Mouse (Mus musculus): ENCODE data around the gene St3gal5.
"Not testable (repeated sequence)": the region's sequence is repeated elsewhere in the genome, so short reads cannot be mapped to it uniquely, and the experiment has no call there.

Gene St3gal5

DNA sequence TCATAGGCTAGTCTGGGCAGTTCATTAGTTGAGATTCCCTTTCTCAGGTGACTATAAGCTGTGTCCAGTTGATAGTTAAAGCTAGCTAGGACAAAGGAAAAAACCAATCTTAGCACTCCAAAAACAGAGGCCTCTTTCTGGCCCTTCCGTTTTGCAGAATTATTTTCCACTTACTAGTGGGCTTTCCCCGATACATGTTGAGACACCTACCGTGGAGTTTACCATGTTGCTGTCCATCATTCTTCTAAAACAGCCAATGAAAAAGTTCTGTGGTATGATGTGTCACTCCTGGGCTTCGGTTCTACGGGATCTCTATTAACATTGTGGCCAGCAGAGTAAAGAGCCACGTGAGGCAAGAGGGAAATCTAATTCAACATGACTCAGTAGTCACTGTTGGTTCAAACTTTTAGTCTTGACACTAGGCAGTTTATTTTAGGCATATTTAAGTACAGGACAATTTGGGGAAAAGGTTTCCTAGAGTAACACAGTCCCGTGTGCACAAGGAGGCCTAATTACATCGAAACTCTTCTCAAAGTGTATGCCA, 35.4 kb downstream of the St3gal5 start:
- DNase-seq (ENCODE audit: low spot score in 2 of 2), result no peak

DNA sequence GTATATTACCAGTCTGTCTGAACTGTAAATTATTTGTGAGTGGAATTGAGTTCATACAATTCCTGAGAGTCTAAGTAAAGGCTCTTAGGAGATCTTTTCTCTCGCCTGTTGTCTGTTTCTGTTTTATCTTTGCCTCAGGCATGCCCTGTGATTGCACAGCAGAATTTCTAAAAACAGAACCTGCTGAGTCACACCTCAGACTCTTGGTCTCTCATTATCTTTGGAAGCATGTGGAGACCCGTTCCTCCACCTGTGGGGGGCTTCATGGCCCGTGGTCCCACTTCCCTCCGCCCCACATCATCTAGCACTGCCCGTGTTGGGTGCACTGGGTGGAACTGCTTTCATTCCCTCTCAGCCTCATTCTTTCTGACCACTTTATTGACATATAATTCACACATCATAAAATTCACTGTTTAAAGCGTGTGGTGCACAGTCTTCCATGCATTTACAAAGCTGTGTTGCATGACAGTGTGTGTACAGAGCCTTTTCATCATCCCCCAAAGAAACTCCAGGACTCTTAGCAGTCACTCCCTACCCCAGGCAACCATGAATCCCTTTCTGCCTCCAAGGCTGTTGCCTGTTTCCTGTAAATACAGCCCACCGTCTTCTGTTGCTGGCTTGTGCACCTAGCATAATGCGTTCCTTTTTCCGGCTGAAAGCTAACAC, 37.6 kb downstream of the St3gal5 start:
- no peak for DNase-seq (ENCODE audit: low spot score in 2 of 2)

DNA sequence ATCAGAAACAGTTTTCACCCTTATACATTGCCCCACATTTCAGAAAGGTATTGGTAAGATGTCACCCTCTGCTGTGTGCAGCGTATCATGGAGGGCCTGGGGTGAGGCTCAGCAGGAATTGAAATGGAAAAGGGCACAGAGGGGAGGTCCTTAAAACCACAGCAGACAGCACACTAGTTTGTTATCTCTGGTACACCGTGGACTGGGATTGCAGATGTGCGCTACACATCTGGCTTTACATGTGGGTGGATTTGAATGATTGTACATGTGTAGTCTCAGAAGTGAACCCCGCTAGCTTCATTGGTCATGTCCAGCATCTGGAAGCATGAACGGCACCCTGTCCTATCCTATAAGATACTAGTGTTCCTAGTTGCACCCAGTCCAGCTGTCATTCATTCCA, 38.6 kb downstream of the St3gal5 start:
- DNase-seq (ENCODE audit: low spot score in 2 of 2), result no peak

DNA sequence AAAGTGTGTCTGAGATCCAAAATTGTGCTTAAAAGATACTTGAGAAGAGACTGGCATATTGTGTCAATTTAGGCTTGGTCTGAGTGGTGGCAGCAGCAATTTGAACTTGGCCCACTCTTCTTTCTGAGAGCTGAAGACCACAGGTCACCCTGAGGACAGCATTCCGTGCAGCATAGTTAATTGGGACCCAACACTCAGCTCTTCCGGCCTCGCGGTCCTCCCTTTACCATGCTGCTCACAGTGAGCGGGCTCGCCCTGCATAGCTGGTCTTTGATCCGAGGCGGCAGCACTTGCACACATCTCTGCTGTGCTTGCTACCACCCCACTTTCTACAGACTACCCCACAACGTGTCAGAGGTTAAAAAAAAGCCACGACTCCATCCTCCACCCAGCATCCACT, 39.2 kb downstream of the St3gal5 start:
- DNase-seq (ENCODE audit: low spot score in 2 of 2), result no peak

DNA sequence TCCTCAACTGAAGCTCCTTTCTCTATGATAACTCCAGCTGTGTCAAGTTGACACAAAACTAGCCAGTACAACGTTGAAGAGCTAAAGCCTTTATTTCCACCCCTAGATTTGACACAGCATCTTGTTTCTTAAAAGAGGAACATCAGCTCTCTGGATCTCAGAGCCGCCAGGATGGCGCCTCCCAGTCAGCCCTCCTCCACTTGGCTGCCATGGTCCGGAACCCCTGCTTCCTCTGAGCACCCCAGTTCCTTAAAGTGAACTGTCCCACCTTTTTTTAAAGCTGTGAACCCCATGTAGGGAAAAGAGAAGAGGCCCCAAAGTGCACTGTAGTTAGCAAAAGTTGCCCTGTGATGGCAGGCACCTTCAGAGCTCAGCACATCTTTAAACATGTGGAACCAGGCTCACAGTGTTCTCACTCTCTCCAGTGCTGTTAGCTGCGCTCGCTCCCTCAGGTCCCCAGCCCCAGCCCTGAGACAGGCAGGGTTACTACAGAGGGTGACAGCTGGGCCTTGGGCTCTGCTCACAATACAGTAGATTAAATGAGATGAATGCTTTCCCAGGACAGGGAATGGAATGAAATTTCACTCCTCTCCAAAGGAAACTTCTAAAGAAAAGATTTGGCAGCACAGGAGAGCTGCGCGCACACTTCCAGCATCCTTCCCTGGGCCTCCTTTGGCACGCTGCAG, 42.3 kb downstream of the St3gal5 start:
- no peak for DNase-seq (ENCODE audit: low spot score in 2 of 2)

DNA sequence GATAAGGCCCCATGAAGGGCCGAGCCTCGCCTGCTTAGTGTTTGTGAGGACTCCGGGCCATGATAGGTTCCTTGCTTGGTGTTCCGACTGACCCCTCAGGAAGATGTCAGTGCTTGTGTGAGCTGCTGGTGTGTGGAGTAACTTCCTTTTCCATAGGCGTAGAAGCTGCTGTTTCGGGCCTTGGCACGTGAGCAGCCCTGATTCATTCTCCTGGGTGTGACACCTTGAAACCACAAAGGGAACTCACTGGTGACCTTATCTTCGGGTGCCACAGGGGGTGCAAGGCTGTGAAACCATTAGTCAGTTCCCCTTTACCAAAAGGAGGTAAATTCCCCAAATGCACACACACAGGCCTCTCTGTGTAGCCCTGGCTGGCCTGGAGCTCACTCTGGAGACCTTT, 43.0 kb downstream of the St3gal5 start:
- no peak for DNase-seq (ENCODE audit: low spot score in 2 of 2)

DNA sequence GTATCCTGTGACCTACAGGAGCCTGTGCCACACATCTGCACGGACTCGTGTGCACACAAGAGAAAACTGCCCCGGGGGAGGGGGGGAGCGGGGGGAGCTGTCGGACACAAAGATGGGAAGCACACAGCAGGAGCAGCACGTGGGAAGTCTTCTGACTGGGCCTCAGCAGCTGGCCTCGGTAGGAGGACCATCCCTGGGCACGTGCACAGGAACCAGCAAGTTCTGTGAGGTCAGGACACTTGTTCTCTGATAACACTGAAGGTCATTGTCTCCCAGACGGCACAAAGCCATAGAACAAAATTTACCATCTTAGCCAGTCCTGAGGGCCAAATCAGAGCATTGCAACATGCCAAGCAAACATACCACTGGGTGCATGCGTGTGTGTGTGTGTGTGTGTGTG, 43.8 kb downstream of the St3gal5 start:
- DNase-seq (ENCODE audit: low spot score in 2 of 2), result no peak

DNA sequence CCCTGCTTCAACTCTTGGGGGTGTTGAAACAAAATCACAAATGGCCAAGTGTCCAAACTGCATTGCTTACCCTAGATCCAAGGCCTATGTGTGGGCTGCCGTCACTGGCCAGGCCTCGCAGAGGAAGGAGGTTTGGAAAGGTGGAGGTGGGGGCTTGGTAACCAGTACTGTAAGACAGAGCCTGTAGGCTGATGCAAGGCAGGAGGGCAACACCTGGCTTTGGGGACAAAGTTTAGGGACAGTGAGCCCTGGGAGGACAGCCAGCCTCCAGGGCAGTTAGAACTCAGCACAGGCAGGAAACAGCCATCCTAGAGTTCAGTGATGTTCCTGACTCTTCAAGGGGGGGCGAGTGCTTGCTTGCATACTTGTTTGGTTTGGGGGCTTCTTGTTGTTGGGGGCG, 45.2 kb downstream of the St3gal5 start:
- no peak for DNase-seq (ENCODE audit: low spot score in 2 of 2)

DNA sequence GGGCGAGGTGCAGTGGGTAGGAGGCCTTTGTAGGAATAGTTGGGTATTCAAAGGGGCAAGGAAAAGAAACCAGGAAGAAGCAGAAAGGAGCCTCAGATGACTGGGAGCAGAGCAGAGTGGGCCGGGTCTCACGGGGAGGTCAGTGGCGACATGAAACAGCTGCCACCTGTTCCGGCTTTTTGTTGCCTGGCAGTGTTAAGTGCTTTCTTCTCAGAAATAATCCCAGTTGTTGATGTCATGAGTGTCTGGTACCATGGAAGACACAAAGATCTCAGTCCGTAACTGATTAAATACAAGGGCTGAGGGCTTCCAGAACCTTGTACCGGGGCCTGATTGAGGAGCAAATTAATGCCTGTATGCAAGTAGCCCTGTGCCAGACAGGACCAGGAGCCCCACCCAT, 47.0 kb downstream of the St3gal5 start:
- DNase-seq (ENCODE audit: low spot score in 2 of 2), result no peak

DNA sequence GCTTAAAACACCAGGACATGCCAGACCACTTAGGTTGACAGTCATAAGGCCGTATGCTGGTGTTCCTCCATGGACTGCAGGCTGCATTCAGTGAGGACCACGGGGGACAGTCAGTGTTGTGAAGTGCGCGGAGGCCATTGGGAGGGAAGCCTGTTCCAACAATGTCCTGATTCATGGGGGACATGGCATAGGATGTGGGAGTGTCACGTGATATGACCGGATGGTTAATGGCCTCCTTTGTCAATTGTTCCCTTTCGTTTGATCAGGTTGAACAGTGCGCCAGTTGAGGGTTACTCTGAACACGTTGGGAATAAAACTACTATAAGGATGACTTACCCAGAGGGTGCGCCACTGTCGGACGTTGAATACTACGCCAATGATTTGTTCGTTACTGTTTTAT, 49.4 kb downstream of the St3gal5 start:
- no peak for DNase-seq (ENCODE audit: low spot score in 2 of 2)

DNA sequence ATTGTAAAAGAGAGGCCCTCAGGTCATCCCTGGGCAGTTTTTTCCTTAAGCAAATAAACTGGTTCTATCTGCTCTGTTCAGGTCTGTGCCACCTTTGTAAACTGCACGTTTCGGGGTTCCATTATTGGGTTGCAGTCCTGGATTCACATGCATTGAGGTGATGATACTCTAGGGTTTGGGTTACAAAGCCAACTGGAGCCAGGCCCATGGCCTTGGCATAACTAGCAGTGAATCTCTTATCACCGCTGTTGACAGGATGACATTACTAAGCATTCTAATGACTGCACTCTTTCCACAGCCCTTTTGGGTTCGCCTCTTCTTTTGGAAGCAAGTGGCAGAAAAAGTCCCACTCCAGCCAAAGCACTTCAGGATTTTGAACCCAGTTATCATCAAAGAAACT, 51.3 kb downstream of the St3gal5 start:
- no peak for DNase-seq (ENCODE audit: low spot score in 2 of 2)

DNA sequence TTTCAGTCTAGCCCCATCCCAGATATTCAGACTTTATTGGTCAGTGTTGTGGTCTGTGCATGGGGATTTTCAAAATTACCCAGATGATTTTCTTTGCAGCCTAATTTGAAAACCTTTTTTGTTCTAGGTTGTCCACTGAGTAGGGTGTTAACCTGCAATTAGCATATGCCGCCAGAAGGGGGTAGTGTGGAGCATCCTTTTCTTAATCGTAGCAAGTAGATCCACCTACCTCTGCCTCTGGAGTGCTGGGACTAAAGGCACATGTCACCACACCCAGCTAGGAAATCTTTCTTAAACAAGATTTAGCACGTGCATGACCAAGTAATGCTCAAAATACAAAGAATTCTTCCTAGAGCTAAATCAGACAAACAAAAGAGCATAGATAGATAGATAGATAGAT, 52.4 kb downstream of the St3gal5 start:
- DNase-seq (ENCODE audit: low spot score in 2 of 2), result no peak

DNA sequence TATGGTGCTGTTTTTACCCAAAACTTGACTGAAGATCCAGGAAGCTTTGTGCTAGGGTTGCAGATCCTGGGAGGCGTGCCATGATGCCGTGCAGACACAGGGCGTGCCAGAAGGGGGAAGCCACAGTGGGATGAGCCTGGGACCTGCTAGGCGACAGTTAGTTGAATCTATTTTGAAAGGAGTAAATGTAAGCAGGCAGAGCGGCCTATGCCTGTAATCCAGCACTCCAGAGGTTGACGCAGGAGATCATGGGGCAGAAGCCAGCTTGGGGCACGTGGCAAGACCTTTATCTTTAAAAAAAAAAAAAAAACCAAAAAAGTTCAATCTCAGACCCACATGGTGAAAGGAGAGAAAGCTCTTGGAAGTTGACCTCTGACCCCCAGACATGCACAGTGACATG, 55.3 kb downstream of the St3gal5 start:
- no peak for DNase-seq (ENCODE audit: low spot score in 2 of 2)

DNA sequence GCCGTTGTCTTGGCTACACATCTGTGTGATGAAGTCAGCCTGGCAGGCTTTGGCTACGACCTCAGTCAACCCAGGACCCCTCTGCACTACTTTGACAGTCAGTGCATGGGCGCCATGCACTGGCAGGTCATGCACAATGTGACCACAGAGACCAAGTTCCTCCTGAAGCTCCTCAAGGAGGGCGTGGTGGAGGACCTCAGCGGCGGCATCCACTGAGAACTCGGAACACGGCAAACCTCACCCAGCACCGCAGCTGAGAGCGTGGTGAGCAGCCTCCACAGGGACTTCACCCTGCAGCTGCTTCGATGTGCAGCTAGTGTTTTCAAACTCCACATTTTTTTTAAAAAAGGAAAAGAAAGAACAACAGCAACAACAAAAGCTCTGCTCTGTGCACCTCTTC, 56.1 kb downstream of the St3gal5 start:
- DNase-seq (ENCODE audit: low spot score in 2 of 2), result no peak

DNA sequence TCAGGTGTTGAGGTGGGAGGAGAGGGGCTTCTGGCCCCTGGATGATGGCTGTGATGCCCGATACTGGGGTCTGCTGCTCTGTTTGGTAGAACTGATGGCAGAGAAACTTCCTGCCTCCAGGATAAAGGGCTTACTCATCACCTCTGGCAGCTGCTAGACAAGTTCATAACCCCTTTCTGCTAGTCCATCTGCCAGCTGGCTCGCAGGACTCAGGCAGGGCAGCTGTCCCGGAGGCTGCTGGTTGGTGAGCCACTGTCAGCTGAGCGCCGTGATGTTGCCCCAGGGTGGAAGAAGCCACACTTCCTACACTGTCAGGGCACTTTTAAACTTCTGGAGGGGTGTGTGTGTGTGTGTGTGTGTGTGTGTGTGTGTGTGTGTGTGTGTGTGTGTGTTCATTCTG, 56.6 kb downstream of the St3gal5 start:
- DNase-seq (ENCODE audit: low spot score in 2 of 2), result not testable (repeated sequence)

DNA sequence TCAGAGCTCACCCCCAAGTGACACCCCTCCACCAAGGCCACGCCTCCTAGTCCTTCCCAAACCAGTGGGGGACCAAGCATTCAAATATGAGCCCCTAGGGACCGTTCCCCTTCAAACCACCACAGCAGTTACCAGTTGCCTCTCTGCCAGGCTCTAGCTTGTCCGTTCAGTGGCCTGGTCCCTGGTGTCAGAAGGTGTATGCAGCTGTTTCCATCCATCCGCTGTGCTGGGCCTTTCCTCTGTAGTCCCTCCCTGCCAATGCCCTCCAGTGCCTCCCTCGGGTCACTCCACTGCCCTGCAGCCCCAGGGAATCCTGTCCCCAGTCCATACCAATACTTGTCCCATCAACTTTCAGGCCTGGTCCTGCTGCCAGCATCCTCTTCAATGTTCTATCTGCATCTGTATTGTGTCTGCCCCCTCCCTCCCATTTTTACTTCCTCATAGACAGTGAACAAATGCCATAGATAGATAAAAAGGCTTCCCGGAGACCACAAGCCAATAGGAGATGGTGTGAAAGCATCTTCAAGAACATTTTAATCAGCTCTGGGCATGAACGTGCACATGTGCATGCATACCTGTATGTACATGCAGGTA, 57.6 kb downstream of the St3gal5 start:
- no peak for DNase-seq (ENCODE audit: low spot score in 2 of 2)

DNA sequence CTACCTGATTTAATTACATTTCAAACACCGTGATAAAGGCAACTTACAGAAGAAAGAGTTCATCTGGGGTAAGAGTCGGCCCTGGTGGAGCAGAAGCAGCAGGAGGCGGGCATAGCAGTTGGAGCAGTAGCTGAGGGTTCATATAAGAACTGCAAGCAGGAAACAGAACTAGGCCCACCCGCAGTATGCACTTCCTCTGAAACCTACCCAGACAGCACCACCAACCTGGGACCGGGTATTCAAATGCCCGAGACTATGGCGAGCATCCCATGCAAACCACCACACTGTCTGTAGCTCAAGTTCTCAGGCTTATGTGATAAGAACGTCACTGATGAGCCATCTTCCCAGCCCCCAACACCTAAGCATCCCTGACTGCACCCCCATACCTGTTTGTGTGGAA, 58.3 kb downstream of the St3gal5 start:
- DNase-seq (ENCODE audit: low spot score in 2 of 2), result no peak

DNA sequence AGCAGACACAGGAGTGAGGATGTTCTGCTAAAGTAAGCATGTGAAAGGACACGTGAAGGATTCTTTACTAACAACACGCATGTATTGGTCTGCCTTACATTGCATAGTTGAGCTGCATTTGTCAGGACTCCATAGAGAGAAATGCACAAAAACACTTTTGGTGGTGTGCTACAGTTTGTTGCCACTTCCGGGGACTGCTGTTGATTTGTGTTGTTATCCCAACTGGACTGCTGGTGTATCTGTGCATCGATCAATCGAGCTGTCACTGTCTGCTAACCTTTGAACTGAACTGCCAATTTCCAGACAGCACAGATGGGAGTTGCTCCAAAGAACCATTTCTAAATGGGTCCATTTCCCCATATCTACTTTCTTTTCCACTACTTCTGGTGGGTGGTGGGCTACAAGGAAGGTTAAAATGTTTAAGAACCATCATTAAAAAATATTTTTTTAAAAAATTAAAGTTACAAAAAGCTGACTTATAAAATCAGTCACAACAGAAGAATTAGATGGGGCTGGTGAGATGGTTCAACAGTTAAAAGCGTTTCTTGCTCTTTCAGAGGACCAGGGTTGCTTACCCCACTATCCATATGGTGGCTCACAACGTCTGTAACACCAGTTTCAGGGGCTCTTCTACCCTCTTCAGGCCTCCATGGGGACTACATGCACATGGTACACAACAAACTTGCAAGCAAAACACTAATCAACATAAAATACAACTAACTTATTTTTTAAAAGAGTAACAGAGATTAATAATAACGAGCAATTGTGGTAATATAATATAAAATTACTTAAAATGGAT, 61.8 kb downstream of the St3gal5 start:
- DNase-seq (ENCODE audit: low spot score in 2 of 2), result no peak

DNA sequence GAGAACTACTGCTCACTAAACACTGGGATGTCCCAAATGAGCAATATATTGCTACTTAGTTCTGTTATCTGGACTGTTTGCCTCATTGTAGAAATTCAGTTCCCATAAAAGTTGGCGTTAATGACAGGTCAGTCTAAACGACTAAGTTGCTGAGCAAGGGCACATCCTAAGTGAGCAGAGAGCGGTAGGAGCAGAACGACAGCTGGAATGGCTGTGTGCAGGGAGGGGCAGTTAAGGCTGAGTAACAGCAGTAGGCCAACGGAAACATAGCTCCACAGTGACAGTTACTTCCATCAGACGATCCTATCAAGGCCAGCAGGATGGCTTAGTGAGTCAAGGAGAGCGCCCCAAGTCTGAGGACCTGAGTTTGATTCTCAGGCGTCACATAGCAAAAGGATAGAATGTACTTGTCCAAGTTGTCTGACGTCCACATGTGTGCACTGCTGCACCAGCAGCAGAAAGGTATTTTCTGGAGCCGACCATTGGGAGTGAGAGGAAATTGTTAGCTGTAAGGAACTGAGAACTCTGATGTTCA, 62.5 kb downstream of the St3gal5 start:
- no peak for DNase-seq (ENCODE audit: low spot score in 2 of 2)

DNA sequence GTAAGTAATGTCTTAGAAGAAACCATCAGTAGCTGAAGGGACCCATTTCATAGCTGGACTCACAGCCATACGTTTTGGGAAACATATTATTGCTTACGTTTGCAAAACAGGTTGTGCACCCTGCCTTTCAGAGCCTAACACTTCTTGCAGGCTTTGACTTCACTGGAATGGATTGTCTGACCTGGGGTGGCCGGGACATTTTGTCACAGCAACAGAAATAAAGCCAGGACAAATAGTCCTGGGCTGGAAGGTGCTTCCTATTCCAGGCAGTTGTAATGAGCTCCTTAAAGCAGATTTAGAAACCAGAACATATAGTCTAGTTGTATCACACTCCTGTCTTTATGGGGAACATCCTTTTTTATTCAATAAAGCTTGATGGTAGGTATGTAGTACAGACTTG, 63.6 kb downstream of the St3gal5 start:
- DNase-seq (ENCODE audit: low spot score in 2 of 2), result no peak

DNA sequence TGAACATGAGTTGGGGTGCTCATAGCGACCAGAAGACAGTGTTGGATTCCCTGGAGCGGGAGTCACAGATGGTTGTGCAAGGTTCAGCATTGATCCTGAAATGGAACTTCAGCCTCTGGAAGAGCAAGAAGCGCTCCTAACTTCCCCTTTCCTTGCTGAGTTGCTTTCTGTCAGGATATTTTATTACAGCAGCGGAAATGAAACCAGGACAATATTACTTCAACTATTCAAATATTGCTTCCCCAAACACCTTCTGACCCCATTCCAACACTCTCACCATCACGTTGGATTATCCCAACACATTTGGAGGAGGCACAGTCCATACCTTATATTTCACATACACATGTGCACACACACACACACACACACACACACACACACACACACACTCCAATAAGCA, 64.4 kb downstream of the St3gal5 start:
- DNase-seq (ENCODE audit: low spot score in 2 of 2), result no peak

Data from right cerebral cortex, adult 2 months (tissue).